Mouse (Mus musculus): Measurements from ENCODE around the gene Atoh7. TPM values are rescaled to one million over a fixed set of nuclear protein-coding genes. Genes with fewer than 3 reads are reported as not detected.

Atoh7 gene
- polyA plus RNA-seq, 1 experiment from 2014 or later: not detected

- WGBS: 71% methylated on average over 4 of the region's 4 CpGs
- H3K4me1 ChIP-seq: no peaks in the 10 kb centered on the region
These were observed 26.7 kb downstream of the Atoh7 start for GRCm38 (mm10) chr10:63126116-63126515.

DNA sequence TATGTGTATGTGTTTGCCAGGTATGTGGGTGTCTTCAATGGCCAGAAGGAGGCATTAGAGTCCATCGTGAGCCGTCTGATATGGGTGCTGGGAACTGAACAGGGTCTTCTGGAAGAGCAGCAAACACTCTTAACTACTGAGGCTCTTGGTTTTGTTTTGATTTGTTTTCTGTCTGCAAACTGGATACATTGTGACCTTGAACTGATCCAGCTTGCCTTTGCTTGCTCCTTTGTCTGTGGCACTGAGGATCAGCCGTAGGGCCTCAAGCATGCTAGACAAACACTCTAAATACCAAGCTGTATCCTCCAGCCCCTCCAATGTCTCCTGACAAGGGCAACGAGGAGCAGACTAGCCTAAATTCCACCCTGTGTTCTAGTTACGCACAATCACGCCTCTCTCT is 27.7 kb downstream of the Atoh7 start:
- H3K4me2 ChIP-seq: no peak overlapping the region
- no peaks in the 10 kb centered on the region for H3K4me1 ChIP-seq
- H3K27ac ChIP-seq: no peak overlapping the region
- no peaks in the 10 kb centered on the region for H3K36me3 ChIP-seq
- ATAC-seq (ENCODE audit: insufficient number of reproducible peaks, low FRiP score, low TSS enrichment, low read depth): no peak
- H3K4me3 ChIP-seq: no peak overlapping the region
- no peaks in the 10 kb centered on the region for H3K27me3 ChIP-seq
- WGBS: 91% methylated on average over 6 of the region's 6 CpGs
- no peaks in the 10 kb centered on the region for H3K9me3 ChIP-seq
- H3K9ac ChIP-seq: no peak overlapping the region

More at GRCm38 (mm10) chr10:63126116-63126515, 26.7 kb downstream of the Atoh7 start:
- Histone ChIP-seq H3K9ac (no peak overlapping the region), H3K36me3 (no peaks in the 10 kb centered on the region), H3K27me3 (no peaks in the 10 kb centered on the region), H3K4me3 (no peak overlapping the region), H3K27ac (no peak overlapping the region), H3K9me3 (no peaks in the 10 kb centered on the region), H3K4me2 (no peak overlapping the region)
- no peak for ATAC-seq (ENCODE audit: insufficient number of reproducible peaks, low FRiP score, low TSS enrichment, low read depth)

DNA sequence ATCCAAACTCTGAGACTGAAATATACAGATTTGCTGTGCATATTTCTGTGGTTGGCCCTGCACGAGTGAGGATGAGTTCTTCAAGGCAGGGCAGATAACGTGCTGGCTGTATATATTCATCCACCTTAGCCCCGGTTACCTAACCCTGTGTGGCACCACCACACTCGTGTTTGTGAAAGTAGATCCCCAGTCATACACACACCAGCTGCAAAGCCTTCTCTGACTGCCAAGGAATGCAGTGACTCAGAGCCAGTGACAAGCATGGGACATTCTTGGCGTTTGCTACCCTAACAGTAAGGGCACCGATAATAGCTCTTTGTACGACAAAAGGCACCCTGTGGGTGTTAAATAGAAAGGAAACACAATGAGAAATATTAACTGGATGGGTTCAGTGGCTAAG is 28.8 kb downstream of the Atoh7 start:
- 65% methylated on average over 7 of the region's 7 CpGs for WGBS
- H3K27ac ChIP-seq: no peak overlapping the region
- H3K9ac ChIP-seq: no peak overlapping the region
- H3K9me3 ChIP-seq: no peaks in the 10 kb centered on the region
- H3K27me3 ChIP-seq: no peaks in the 10 kb centered on the region
- no peak overlapping the region for H3K4me2 ChIP-seq
- ATAC-seq (ENCODE audit: insufficient number of reproducible peaks, low FRiP score, low TSS enrichment, low read depth): no peak
- no peaks in the 10 kb centered on the region for H3K36me3 ChIP-seq
- no peaks in the 10 kb centered on the region for H3K4me1 ChIP-seq
- H3K4me3 ChIP-seq: no peak overlapping the region

DNA sequence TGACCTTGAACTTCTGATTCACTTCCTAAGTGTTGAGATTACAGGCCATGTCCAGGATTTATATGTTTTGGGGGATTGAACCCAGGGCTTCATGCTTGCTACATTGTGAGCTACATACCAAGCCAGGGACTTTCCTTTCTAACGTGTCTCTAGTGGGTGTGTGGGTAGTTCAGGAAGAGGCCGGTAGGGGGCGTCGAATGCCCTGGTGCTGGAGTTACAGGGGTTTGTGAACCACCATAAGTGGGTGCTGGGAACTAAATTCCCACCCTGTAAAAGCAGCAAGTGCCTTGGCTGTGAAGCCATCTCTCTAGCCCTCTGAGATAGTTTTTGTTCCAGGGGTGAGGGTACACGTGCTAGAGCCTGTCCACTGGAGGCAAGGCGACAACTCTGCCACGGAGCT is 31.0 kb downstream of the Atoh7 start:
- H3K9me3 ChIP-seq: no peaks in the 10 kb centered on the region
- no peaks in the 10 kb centered on the region for H3K36me3 ChIP-seq
- no peak for ATAC-seq (ENCODE audit: insufficient number of reproducible peaks, low FRiP score, low TSS enrichment, low read depth)
- WGBS: 70% methylated on average over 7 of the region's 7 CpGs
- H3K4me3 ChIP-seq: no peak overlapping the region
- no peak overlapping the region for H3K4me2 ChIP-seq
- H3K27ac ChIP-seq: no peak overlapping the region
- H3K27me3 ChIP-seq: no peaks in the 10 kb centered on the region
- no peak overlapping the region for H3K9ac ChIP-seq
- H3K4me1 ChIP-seq: no peaks in the 10 kb centered on the region

- Histone ChIP-seq H3K4me3 (no peak overlapping the region), H3K27me3 (no peaks in the 10 kb centered on the region), H3K36me3 (no peaks in the 10 kb centered on the region), H3K4me2 (no peak overlapping the region), H3K4me1 (no peaks in the 10 kb centered on the region), H3K9me3 (no peaks in the 10 kb centered on the region), H3K9ac (no peak overlapping the region), H3K27ac (no peak overlapping the region)
- no peak for ATAC-seq (ENCODE audit: insufficient number of reproducible peaks, low FRiP score, low TSS enrichment, low read depth)
- WGBS: 83% methylated on average over 6 of the region's 6 CpGs
These were observed 32.9 kb downstream of the Atoh7 start for GRCm38 (mm10) chr10:63132356-63132755.

- Histone ChIP-seq H3K4me1 (no peaks in the 10 kb centered on the region), H3K9me3 (no peaks in the 10 kb centered on the region), H3K4me2 (no peak overlapping the region), H3K36me3 (no peaks in the 10 kb centered on the region), H3K9ac (no peak overlapping the region), H3K27me3 (no peaks in the 10 kb centered on the region), H3K27ac (no peak overlapping the region), H3K4me3 (no peak overlapping the region)
- no peak for ATAC-seq (ENCODE audit: insufficient number of reproducible peaks, low FRiP score, low TSS enrichment, low read depth)
- 90% methylated on average over 4 of the region's 4 CpGs for WGBS
These were observed 33.9 kb downstream of the Atoh7 start for GRCm38 (mm10) chr10:63133326-63133725.

DNA sequence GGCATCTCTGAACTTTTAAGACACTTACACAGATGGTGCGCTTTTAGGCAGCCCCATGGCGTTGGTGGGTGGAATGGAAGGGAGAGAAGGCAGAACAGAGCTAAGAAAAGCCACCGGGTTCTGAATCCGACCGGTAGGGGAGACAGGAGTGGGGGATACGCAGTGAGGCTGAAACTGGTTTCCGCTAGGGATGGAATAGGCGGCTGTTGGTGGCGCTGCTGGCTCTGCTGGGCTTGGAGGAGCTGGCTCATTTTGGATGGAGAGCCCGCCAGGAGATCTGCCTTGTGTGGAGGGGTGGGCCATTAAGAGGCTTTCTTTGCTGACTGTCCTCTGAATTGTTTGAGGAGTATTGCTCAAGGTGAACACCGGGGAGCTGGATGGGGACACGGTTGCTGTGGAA is 36.2 kb downstream of the Atoh7 start:
- Histone ChIP-seq H3K36me3 (no peaks in the 10 kb centered on the region), H3K27ac (no peak overlapping the region), H3K9ac (no peak overlapping the region), H3K4me1 (no peaks in the 10 kb centered on the region), H3K27me3 (no peaks in the 10 kb centered on the region), H3K4me3 (no peak overlapping the region), H3K9me3 (no peaks in the 10 kb centered on the region), H3K4me2 (no peak overlapping the region)
- no peak for ATAC-seq (ENCODE audit: insufficient number of reproducible peaks, low FRiP score, low TSS enrichment, low read depth)
- 58% methylated on average over 12 of the region's 12 CpGs for WGBS

DNA sequence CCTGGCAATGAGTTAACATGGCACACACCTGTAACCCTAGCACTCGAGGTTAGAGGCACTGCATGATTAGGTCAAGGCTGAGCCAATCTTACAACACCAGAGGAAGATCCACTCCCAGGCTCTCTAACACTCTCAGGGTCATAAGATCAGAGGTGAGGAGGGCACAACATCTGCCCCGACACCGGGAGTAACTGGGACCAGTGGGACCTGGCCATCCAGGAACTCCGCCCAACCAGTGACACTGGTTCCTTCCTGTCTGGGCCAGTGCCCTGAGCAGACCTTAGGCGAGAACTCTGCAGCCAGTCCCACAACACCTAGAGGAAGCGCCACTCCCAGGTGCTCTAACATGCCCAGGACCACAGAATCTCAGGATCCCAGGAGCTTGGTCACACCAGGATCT is 37.0 kb downstream of the Atoh7 start:
- WGBS: 71% methylated on average over 6 of the region's 6 CpGs
- H3K4me2 ChIP-seq: no peak overlapping the region
- ATAC-seq (ENCODE audit: insufficient number of reproducible peaks, low FRiP score, low TSS enrichment, low read depth): no peak
- no peak overlapping the region for H3K9ac ChIP-seq
- no peaks in the 10 kb centered on the region for H3K27me3 ChIP-seq
- H3K9me3 ChIP-seq: no peaks in the 10 kb centered on the region
- H3K27ac ChIP-seq: no peak overlapping the region
- H3K36me3 ChIP-seq: no peaks in the 10 kb centered on the region
- H3K4me1 ChIP-seq: no peaks in the 10 kb centered on the region
- no peak overlapping the region for H3K4me3 ChIP-seq

- no peak for ATAC-seq (ENCODE audit: insufficient number of reproducible peaks, low FRiP score, low TSS enrichment, low read depth)
- Histone ChIP-seq H3K36me3 (no peaks in the 10 kb centered on the region), H3K9me3 (no peaks in the 10 kb centered on the region), H3K4me1 (no peaks in the 10 kb centered on the region), H3K9ac (no peak overlapping the region), H3K4me3 (no peak overlapping the region), H3K27me3 (no peaks in the 10 kb centered on the region), H3K4me2 (no peak overlapping the region), H3K27ac (no peak overlapping the region)
- 84% methylated on average over 13 of the region's 13 CpGs for WGBS
These were observed 43.2 kb downstream of the Atoh7 start for GRCm38 (mm10) chr10:63142660-63143059.

Other genes starting within 250 kb of the Atoh7 start
- 22.8 and 24.9 TPM in 2 replicates for gene Tet1, start 190.7 kb upstream of the Atoh7 start, polyA plus RNA-seq (2015; fragmentation: Nextera tagmentation; extraction: Ambion mirVana)
- 12.0 and 12.9 TPM in 2 replicates for gene Slc25a16, start 179.0 kb upstream of the Atoh7 start, polyA plus RNA-seq (2015; fragmentation: Nextera tagmentation; extraction: Ambion mirVana)
- gene Dna2, start 152.6 kb upstream of the Atoh7 start, polyA plus RNA-seq (2015; fragmentation: Nextera tagmentation; extraction: Ambion mirVana): 12.5 and 12.9 TPM in 2 replicates
- gene Rufy2, start 119.4 kb upstream of the Atoh7 start, polyA plus RNA-seq (2015; fragmentation: Nextera tagmentation; extraction: Ambion mirVana): 28.3 and 28.6 TPM in 2 replicates
- gene Hnrnph3, start 75.4 kb upstream of the Atoh7 start, polyA plus RNA-seq (2015; fragmentation: Nextera tagmentation; extraction: Ambion mirVana): 85.5 and 90.8 TPM in 2 replicates
- gene Pbld2, start 75.3 kb upstream of the Atoh7 start, polyA plus RNA-seq (2015; fragmentation: Nextera tagmentation; extraction: Ambion mirVana): 0.77 and 0.97 TPM in 2 replicates
- gene Pbld1, start 39.5 kb upstream of the Atoh7 start, polyA plus RNA-seq (2015; fragmentation: Nextera tagmentation; extraction: Ambion mirVana): 0.89 and 1.1 TPM in 2 replicates
- 2.5 and 8.5 TPM in 2 replicates for gene Mypn, start 104.3 kb downstream of the Atoh7 start, polyA plus RNA-seq (2015; fragmentation: Nextera tagmentation; extraction: Ambion mirVana)
- gene Herc4, start 144.2 kb downstream of the Atoh7 start, polyA plus RNA-seq (2015; fragmentation: Nextera tagmentation; extraction: Ambion mirVana): 32.0 and 33.9 TPM in 2 replicates

Measured in limb, embryonic 15.5 days (tissue).